8 mouse cellular contexts compared by ENCODE assay signal in genomic region chr16:33337177-33337576, GRCm38 (mm10). TPM values are rescaled to one million over a fixed set of nuclear protein-coding genes. Genes with fewer than 3 reads are reported as not detected.
DNase-seq lines count a peak whose midpoint lies in the region; ATAC-seq lines count a peak whose summit lies in the region.

No protein-coding gene starts in this region.

- H3K4me1 ChIP-seq in embryonic facial prominence, embryonic 14.5 days (ENCODE audit: control insufficient read depth, insufficient read depth, low read length) = 0 out of 2 replicates have a peak, but pooled peaks cover 4% of the 10 kb centered on the region
- peaks cover 11% of the 10 kb centered on the region for H3K4me1 ChIP-seq in limb, embryonic 13.5 days

- H3K27me3 ChIP-seq in embryonic facial prominence, embryonic 14.5 days (replicated peaks; ENCODE audit: control insufficient read depth, insufficient read depth, low read length) = no peaks in the 10 kb centered on the region
- no peaks in the 10 kb centered on the region for H3K27me3 ChIP-seq in limb, embryonic 13.5 days

- H3K9me3 ChIP-seq in embryonic facial prominence, embryonic 14.5 days (ENCODE audit: control insufficient read depth, low read length) = no peaks in the 10 kb centered on the region
- no peaks in the 10 kb centered on the region for H3K9me3 ChIP-seq in limb, embryonic 13.5 days

- H3K4me2 ChIP-seq in embryonic facial prominence, embryonic 14.5 days (ENCODE audit: low read depth, low read length) = peak overlapping the region; percentile 13
- H3K4me2 ChIP-seq in limb, embryonic 13.5 days (replicated peaks) = peak overlapping the region; percentile 19; the same call in 1 of the 2 replicates

- DNase-seq in urinary bladder, adult 18-20 months (ENCODE audit: low spot score in 2 of 2) = peak; percentile 59 to 69
- DNase-seq in urinary bladder, postnatal 10 days (ENCODE audit: low spot score) = no peak
- peak; percentile 90 for DNase-seq in embryonic facial prominence, embryonic 14.5 days (ENCODE audit: low spot score)
- DNase-seq in heart, adult 9 months (ENCODE audit: low spot score in 2 of 2) = peak; percentile 60 to 75
- DNase-seq in kidney, adult 9 months = peak; percentile 90
- DNase-seq in spleen, postnatal 36 days (ENCODE audit: low spot score in 2 of 2) = peak; percentile 13 to 17

- H3K27ac ChIP-seq in embryonic facial prominence, embryonic 14.5 days (replicated peaks; ENCODE audit: low read depth, low read length) = peak overlapping the region; percentile 25; the same call in 1 of the 2 replicates
- H3K27ac ChIP-seq in limb, embryonic 13.5 days = no peak overlapping the region

- WGBS in embryonic facial prominence, embryonic 14.5 days = 15% methylated on average over 8 of the region's 8 CpGs
- 10% methylated on average over 8 of the region's 8 CpGs for WGBS in limb, embryonic 13.5 days

- no peak overlapping the region for H3K4me3 ChIP-seq in embryonic facial prominence, embryonic 14.5 days (ENCODE audit: low read depth, low read length)
- no peak overlapping the region for H3K4me3 ChIP-seq in limb, embryonic 13.5 days

- no peak overlapping the region for H3K9ac ChIP-seq in embryonic facial prominence, embryonic 14.5 days (ENCODE audit: low read depth, low read length)
- no peak overlapping the region for H3K9ac ChIP-seq in limb, embryonic 13.5 days

- ATAC-seq in embryonic facial prominence, embryonic 14.5 days (ENCODE audit: low read depth) = peak; percentile 93
- peak; percentile 44; the same call in 1 of the 2 replicates for ATAC-seq in limb, embryonic 13.5 days (ENCODE audit: low FRiP score, low read depth)
- ATAC-seq in monocyte, adult 5-6 weeks (replicated peaks; ENCODE audit: insufficient number of reproducible peaks, low FRiP score, low TSS enrichment, poor library complexity, severe bottlenecking) = peak; percentile 42; the same call in 1 of the 2 replicates

- H3K36me3 ChIP-seq in embryonic facial prominence, embryonic 14.5 days (ENCODE audit: control insufficient read depth, insufficient read depth, low read length) = no peaks in the 10 kb centered on the region
- no peaks in the 10 kb centered on the region for H3K36me3 ChIP-seq in limb, embryonic 13.5 days

RNA-seq across cellular contexts. Expression of gene Zfp148, which starts 43.5 kb away (rescaled TPM):
- 51.0 and 51.8 TPM in 2 replicates for polyA plus RNA-seq in embryonic facial prominence, embryonic 14.5 days (2014; fragmentation: Nextera tagmentation; extraction: Ambion mirVana)
- 67.0 and 72.5 TPM in 2 replicates for polyA plus RNA-seq in limb, embryonic 13.5 days (2015; fragmentation: Nextera tagmentation; extraction: Ambion mirVana)
- total RNA-seq in monocyte, adult 5-6 weeks (2017) = 32.5 to 44.3 TPM (median 37.2 TPM) in 3 replicates

Comparison
In these comparisons a context has a peak if more than half of its experiments do, and no peak if none do; other contexts are left out.
1. ATAC-seq: peak in every context shown above with its lines; median percentile 93 in embryonic facial prominence, embryonic 14.5 days; 44 in limb, embryonic 13.5 days; 42 in monocyte, adult 5-6 weeks.